Mouse (Mus musculus) C2C12 (cell line): ENCODE measurements at regions not wholly inside any gene's neighbourhood (a gene's known extent, or its start where the extent isn't known, plus 50 kb on each side); places are given as distances from the start of the nearest gene placed in this dataset.

Experiments
- H3K27me3 ChIP-seq: one replicate; pipeline ENCODE4 v1.6.1; 2011; ENCODE audit not compliant: control insufficient read depth, insufficient read depth, insufficient read length
- H3K36me3 ChIP-seq: one replicate; pipeline ENCODE4 v1.6.1; 2011; ENCODE audit not compliant: control insufficient read depth, insufficient read depth
- H3K4me3 ChIP-seq: one replicate; pipeline ENCODE4 v1.5.1; 2011; ENCODE audit warnings: mild to moderate bottlenecking, control low read depth; ENCODE audit not compliant: poor library complexity, insufficient read depth, severe bottlenecking
- H3K79me2 ChIP-seq: one replicate; pipeline ENCODE4 v1.6.1; 2011; ENCODE audit not compliant: control insufficient read depth, insufficient read depth
- H3K79me3 ChIP-seq: one replicate; pipeline ENCODE4 v1.6.1; 2011; ENCODE audit warnings: low read depth, control low read depth
- H3ac ChIP-seq: one replicate; pipeline ENCODE3; 2011; ENCODE audit warnings: low read depth; ENCODE audit not compliant: control insufficient read depth, insufficient read length
- CEBPB ChIP-seq: IDR thresholded peaks from one replicate; pipeline ENCODE4 v1.6.1; 2011; ENCODE audit warnings: low read depth, mild to moderate bottlenecking, control low read depth, moderate library complexity
- CTCF ChIP-seq: IDR thresholded peaks from one replicate; pipeline ENCODE4 v1.5.1; 2011; ENCODE audit not compliant: control insufficient read depth, insufficient read depth, insufficient read length
- FOSL1 ChIP-seq: IDR thresholded peaks from one replicate; pipeline ENCODE4 v1.8.0; 2011; ENCODE audit warnings: mild to moderate bottlenecking, low read length; ENCODE audit not compliant: poor library complexity, insufficient read depth, severe bottlenecking
- MAX ChIP-seq: IDR thresholded peaks from one replicate; pipeline ENCODE4 v1.6.1; 2011; ENCODE audit warnings: mild to moderate bottlenecking, control low read depth
- MYOD1 ChIP-seq: IDR thresholded peaks from one replicate; pipeline ENCODE4 v1.6.1; 2011; ENCODE audit warnings: low read depth; ENCODE audit not compliant: control insufficient read depth, insufficient read length
- MYOG ChIP-seq: IDR thresholded peaks from one replicate; pipeline ENCODE4 v1.6.1; 2011; ENCODE audit not compliant: control insufficient read depth, insufficient read length; ENCODE audit errors: extremely low read depth
- USF1 ChIP-seq: IDR thresholded peaks from one replicate; pipeline ENCODE4 v1.6.1; 2011; ENCODE audit warnings: low read depth, mild to moderate bottlenecking, control low read depth, moderate library complexity

DNA sequence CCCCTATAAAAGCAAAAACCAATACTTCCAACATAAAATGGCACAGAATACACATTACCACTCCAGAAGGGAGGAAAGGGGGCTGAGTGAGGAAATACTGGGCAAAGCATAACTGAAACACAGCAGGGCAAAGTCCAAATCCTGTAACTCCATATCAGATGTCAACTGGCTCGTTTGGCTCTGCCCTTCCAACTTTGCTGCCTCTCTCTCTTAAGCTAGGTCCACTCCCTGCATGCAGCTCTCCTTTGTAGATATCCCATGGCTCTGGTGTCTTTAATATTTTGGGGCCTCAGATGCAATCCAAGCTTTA is 319.9 kb downstream of the H2al1j start:
- H3K27me3 ChIP-seq = no peaks in the 10 kb centered on the region
- H3K4me3 ChIP-seq = no peak overlapping the region
- H3K79me3 ChIP-seq = no peaks in the 10 kb centered on the region
- TF ChIP-seq CEBPB = no peak
- no peak for TF ChIP-seq MYOG
- no peak for TF ChIP-seq FOSL1
- no peak for TF ChIP-seq CTCF
- TF ChIP-seq MAX = no peak
- no peak for TF ChIP-seq MYOD1
- no peak for TF ChIP-seq USF1
- no peak overlapping the region for H3ac ChIP-seq
- H3K36me3 ChIP-seq = no peaks in the 10 kb centered on the region
- H3K79me2 ChIP-seq = no peaks in the 10 kb centered on the region

DNA sequence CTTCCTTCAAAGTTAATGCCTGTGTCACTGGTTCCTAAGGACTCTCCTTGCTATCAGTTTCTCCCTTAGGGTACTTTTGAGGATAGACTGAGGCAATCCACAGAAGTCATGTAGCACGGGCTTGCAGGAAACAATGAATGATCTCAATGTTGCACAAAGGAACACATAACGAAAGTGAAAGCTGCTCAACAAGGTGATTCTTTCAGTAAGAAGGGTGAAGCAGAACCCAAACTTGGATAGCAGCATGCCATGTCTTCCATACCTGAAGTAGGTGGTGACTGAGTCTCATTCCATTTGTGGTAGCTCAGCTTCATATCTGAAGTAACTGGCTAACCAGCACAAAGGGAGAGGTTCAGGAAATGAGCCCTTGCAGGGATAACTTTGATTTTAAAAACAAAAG is 325.7 kb downstream of the H2al1j start:
- H3ac ChIP-seq = no peak overlapping the region
- H3K27me3 ChIP-seq = no peaks in the 10 kb centered on the region
- no peak overlapping the region for H3K4me3 ChIP-seq
- no peak for TF ChIP-seq MYOD1
- no peak for TF ChIP-seq CTCF
- TF ChIP-seq USF1 = no peak
- no peak for TF ChIP-seq MYOG
- no peak for TF ChIP-seq CEBPB
- TF ChIP-seq FOSL1 = no peak
- TF ChIP-seq MAX = no peak
- no peaks in the 10 kb centered on the region for H3K79me3 ChIP-seq
- no peaks in the 10 kb centered on the region for H3K36me3 ChIP-seq
- no peaks in the 10 kb centered on the region for H3K79me2 ChIP-seq

DNA sequence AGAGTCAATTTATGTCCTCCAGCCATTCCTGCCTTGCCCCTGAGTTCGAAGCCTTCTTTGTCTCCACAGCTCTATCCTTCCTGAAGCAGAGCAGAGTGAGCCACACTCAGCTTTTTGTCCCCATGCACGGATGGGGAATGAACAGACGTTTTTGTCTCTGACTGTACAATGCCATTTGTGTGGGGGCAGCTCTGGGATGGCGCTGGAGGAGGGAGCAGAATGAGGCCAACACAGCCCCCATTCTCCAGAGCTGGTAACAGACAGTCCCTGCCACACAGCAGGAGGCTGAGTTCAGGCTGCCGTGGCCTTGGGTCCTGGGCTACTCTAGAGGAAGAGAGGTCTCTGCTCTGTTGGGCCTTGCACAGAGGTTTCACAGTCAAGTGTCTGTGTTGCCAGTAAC is 327.4 kb downstream of the H2al1j start:
- Histone ChIP-seq H3K36me3 (no peaks in the 10 kb centered on the region), H3K79me2 (no peaks in the 10 kb centered on the region), H3K79me3 (no peaks in the 10 kb centered on the region), H3K4me3 (no peak overlapping the region), H3ac (no peak overlapping the region), H3K27me3 (no peaks in the 10 kb centered on the region)
- TF ChIP-seq MYOD1 (no peak), CEBPB (no peak), MYOG (no peak), CTCF (no peak), FOSL1 (no peak), USF1 (no peak), MAX (no peak)

DNA sequence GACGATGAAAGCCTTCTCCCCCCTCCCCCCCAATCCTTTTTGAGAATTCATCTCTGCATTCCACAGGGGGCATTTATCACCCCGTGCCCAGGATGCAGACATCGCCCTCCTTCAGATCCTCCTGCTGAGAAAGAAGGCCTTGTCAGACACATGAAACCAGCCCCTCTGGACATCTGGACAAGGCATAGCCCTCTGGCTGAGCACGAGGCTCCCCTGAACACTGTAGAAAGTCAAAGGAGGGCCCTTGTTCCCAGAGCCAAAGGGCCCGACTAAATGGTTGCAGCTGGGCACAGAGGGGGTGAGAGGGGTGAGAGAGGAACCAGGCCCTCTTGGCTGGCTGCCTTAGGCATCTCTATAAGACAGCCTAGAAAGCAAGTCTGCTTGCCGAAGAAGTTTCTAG is 327.8 kb downstream of the H2al1j start:
- H3ac ChIP-seq = no peak overlapping the region
- no peaks in the 10 kb centered on the region for H3K79me2 ChIP-seq
- no peaks in the 10 kb centered on the region for H3K79me3 ChIP-seq
- no peaks in the 10 kb centered on the region for H3K27me3 ChIP-seq
- TF ChIP-seq MYOG (no peak), FOSL1 (no peak), MAX (no peak), MYOD1 (no peak), CTCF (no peak), USF1 (no peak), CEBPB (no peak)
- H3K36me3 ChIP-seq = no peaks in the 10 kb centered on the region
- no peak overlapping the region for H3K4me3 ChIP-seq

DNA sequence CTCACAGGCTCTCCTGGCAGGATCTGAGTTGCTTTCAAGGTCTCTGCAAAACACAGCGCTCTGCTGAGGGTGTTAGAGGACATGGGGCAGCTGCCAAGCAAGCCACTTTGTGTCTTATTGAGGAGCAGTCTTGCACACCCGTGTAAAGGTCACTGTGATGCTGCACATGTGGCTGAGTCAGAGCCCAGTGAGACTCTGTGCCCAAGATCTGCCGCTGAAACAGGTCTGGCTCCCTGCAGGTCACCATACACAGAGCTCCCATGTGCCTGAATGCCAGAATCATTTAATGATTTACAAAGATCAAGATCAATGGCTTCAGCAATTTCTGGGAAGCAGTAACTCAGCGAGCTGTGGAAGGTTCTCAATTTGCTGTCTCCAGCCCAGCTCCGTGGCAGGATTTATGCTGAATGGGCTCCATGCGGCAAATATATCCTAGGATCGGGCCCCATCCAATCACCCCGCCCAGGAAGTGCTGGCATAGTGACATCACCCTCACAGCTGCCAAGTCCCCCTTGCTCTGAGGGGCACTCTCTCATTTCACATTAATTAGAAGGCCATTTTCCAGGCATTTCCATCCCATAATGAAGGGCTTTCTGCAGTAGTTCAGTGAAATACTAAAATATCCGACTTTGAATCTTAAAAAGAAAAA is 330.1 kb downstream of the H2al1j start:
- no peak overlapping the region for H3ac ChIP-seq
- H3K79me2 ChIP-seq = no peaks in the 10 kb centered on the region
- no peaks in the 10 kb centered on the region for H3K27me3 ChIP-seq
- no peaks in the 10 kb centered on the region for H3K79me3 ChIP-seq
- no peaks in the 10 kb centered on the region for H3K36me3 ChIP-seq
- H3K4me3 ChIP-seq = no peak overlapping the region
- TF ChIP-seq FOSL1 (no peak), CEBPB (no peak), MYOG (no peak), MAX (no peak), MYOD1 (no peak), USF1 (no peak), CTCF (no peak)

DNA sequence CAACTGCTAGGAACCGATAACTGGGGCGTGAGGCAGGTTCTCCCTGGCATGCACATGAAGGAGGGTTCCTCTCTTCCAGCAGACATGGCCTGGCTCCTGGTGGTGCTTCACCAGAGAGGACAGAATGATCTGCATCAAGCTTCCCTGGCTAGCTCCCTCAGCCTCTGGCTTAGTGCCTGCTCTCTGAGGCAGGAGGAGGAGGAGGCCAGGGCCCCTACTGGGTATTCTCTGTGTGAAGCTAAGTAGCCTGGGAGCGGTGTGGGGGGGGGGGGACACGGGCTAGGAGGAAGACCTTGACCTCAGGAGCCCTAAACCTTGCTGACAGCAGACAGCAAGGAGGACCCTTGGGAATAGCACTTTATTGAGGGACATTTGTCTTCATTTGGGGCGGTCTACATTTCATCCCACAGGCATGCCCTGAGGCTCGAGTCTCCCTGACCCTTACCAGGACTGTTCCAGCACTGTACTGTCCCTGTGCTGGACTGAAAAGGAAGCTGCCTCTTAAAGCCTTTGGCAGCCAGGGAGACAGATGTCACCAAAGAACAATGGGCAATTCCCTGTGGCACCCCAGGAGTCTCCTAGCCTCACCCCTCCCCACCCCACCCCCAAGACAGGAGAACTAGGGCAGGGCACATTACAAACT is 335.7 kb downstream of the H2al1j start:
- TF ChIP-seq CEBPB (no peak), FOSL1 (no peak), MYOD1 (no peak), MAX (no peak), MYOG (no peak), CTCF (no peak)
- Histone ChIP-seq H3K4me3 (no peak overlapping the region), H3K27me3 (no peaks in the 10 kb centered on the region), H3K79me2 (no peaks in the 10 kb centered on the region), H3K79me3 (no peaks in the 10 kb centered on the region), H3ac (no peak overlapping the region), H3K36me3 (no peaks in the 10 kb centered on the region)
